Comparison of ENCODE assay signal across 23 mouse cellular contexts in the genomic region with DNA sequence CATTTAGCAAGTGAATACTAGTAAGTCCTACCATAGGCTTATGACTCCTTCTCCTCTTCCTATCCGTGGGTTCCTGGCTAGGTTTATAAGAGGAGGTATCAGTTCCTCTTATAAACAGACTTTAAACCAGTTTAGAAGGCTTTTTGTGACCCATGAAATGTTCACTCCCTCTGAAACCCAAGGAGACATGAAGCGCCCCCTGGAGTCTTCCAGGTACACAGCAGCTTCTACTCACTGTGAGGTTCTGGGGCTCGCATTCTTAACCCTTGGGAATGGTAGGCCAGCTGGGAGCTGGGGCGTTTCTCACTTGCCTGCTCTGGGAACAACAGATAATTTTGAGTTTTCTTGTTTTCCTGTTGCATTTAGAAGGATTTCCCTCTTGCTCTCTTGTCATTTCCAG. TPM values are rescaled to one million over a fixed set of nuclear protein-coding genes. Genes with fewer than 3 reads are reported as not detected.
A peak's percentile ranks its signal among the peaks of the same experiment; 100 is the strongest.
DNase-seq lines count a peak whose midpoint lies in the region; ATAC-seq and TF ChIP-seq lines count a peak whose summit lies in the region.
"Had no signal": no experiment of that assay in that cellular context is flagged by ENCODE, and none has a peak within 500 bp of the region (broad histone marks: within the 10 kb centered on the region; RNA-seq: fewer than 3 reads in every experiment).

No protein-coding gene starts in this region.

- DNase-seq in kidney, postnatal 0 days (ENCODE audit: low spot score) = peak; percentile 12
- DNase-seq in c-Kit-negative CD71-positive TER-119-positive erythroid progenitor cells, embryonic 14.5 days (ENCODE audit: low read depth, low spot score) = peak; percentile 52
- DNase-seq in hindbrain, embryonic 14.5 days (ENCODE audit: low spot score) = no peak
- DNase-seq: adrenal gland, adult 2 months; cerebellum, adult 11-12 months; cerebellum, postnatal 25 days; heart, adult 11 months; kidney, postnatal 14 days; right cerebral cortex, postnatal 14 days; thymus, postnatal 25 days had no signal

- no peak overlapping the region for H3K4me3 ChIP-seq in kidney, postnatal 0 days (replicated peaks; ENCODE audit: low read depth, low read length)
- H3K4me3 ChIP-seq in kidney, embryonic 14.5 days (ENCODE audit: low read length) = no peak overlapping the region
- no peak overlapping the region for H3K4me3 ChIP-seq in E14TG2a.4 (replicated peaks; ENCODE audit: low read length)
- H3K4me3 ChIP-seq in liver, embryonic 15.5 days (replicated peaks) = no peak overlapping the region
- H3K4me3 ChIP-seq in hindbrain, embryonic 14.5 days (replicated peaks; ENCODE audit: low read length) = no peak overlapping the region
- H3K4me3 ChIP-seq in forebrain, embryonic 12.5 days (replicated peaks) = no peak overlapping the region
- H3K4me3 ChIP-seq: heart, embryonic 15.5 days; hindbrain, embryonic 12.5 days; intestine, embryonic 15.5 days; limb, embryonic 15.5 days; neural tube, embryonic 13.5 days had no signal

- no peaks in the 10 kb centered on the region for H3K36me3 ChIP-seq in kidney, postnatal 0 days (ENCODE audit: insufficient read depth, low read length)
- H3K36me3 ChIP-seq in kidney, embryonic 14.5 days (ENCODE audit: control insufficient read depth, insufficient read depth, low read length) = no peaks in the 10 kb centered on the region
- no peaks in the 10 kb centered on the region for H3K36me3 ChIP-seq in E14TG2a.4 (ENCODE audit: insufficient read depth, low read length)
- no peaks in the 10 kb centered on the region for H3K36me3 ChIP-seq in liver, embryonic 15.5 days (replicated peaks)
- no peaks in the 10 kb centered on the region for H3K36me3 ChIP-seq in hindbrain, embryonic 14.5 days (replicated peaks; ENCODE audit: control insufficient read depth, insufficient read depth)
- no peaks in the 10 kb centered on the region for H3K36me3 ChIP-seq in forebrain, embryonic 12.5 days (replicated peaks)
- H3K36me3 ChIP-seq: heart, embryonic 15.5 days; hindbrain, embryonic 12.5 days; intestine, embryonic 15.5 days; limb, embryonic 15.5 days; neural tube, embryonic 13.5 days had no signal

- TF ChIP-seq CTCF in kidney, postnatal 0 days (IDR thresholded peaks at IDR 0.05; ENCODE audit: low read depth) = no peak; the same call in 1 of the 2 replicates
- TF ChIP-seq CTCF in E14TG2a.4 (conservative IDR thresholded peaks at IDR 0.05; ENCODE audit: low read length) = peak; percentile 32; the same call in 1 of the 2 replicates

- no peaks in the 10 kb centered on the region for H3K4me1 ChIP-seq in kidney, postnatal 0 days (replicated peaks; ENCODE audit: insufficient read depth, low read length)
- H3K4me1 ChIP-seq in kidney, embryonic 14.5 days (ENCODE audit: control insufficient read depth, insufficient read depth, low read length) = no peaks in the 10 kb centered on the region
- H3K4me1 ChIP-seq in E14TG2a.4 (replicated peaks; ENCODE audit: low read depth, low read length) = no peaks in the 10 kb centered on the region
- peaks cover 19% of the 10 kb centered on the region for H3K4me1 ChIP-seq in liver, embryonic 15.5 days (replicated peaks)
- no peaks in the 10 kb centered on the region for H3K4me1 ChIP-seq in hindbrain, embryonic 14.5 days (replicated peaks; ENCODE audit: control insufficient read depth, insufficient read depth, low read length)
- no peaks in the 10 kb centered on the region for H3K4me1 ChIP-seq in forebrain, embryonic 12.5 days
- H3K4me1 ChIP-seq: hindbrain, embryonic 12.5 days; intestine, embryonic 15.5 days; limb, embryonic 15.5 days; neural tube, embryonic 13.5 days had no signal

- no peaks in the 10 kb centered on the region for H3K27me3 ChIP-seq in kidney, postnatal 0 days (ENCODE audit: insufficient read depth, low read length)
- H3K27me3 ChIP-seq in kidney, embryonic 14.5 days (ENCODE audit: control insufficient read depth, insufficient read depth, low read length) = no peaks in the 10 kb centered on the region
- no peaks in the 10 kb centered on the region for H3K27me3 ChIP-seq in E14TG2a.4 (ENCODE audit: insufficient read depth, low read length)
- peaks cover 6% of the 10 kb centered on the region for H3K27me3 ChIP-seq in liver, embryonic 15.5 days
- H3K27me3 ChIP-seq in hindbrain, embryonic 14.5 days (ENCODE audit: control insufficient read depth, insufficient read depth, low read length) = no peaks in the 10 kb centered on the region
- no peaks in the 10 kb centered on the region for H3K27me3 ChIP-seq in forebrain, embryonic 12.5 days
- H3K27me3 ChIP-seq: heart, embryonic 15.5 days; hindbrain, embryonic 12.5 days; intestine, embryonic 15.5 days; limb, embryonic 15.5 days; neural tube, embryonic 13.5 days had no signal

- no peak overlapping the region for H3K4me2 ChIP-seq in kidney, postnatal 0 days (ENCODE audit: low read length)
- H3K4me2 ChIP-seq in kidney, embryonic 14.5 days (replicated peaks; ENCODE audit: low read depth, low read length) = no peak overlapping the region
- no peak overlapping the region for H3K4me2 ChIP-seq in liver, embryonic 15.5 days
- no peak overlapping the region for H3K4me2 ChIP-seq in hindbrain, embryonic 14.5 days (replicated peaks)
- H3K4me2 ChIP-seq in forebrain, embryonic 12.5 days = no peak overlapping the region
- H3K4me2 ChIP-seq: heart, embryonic 15.5 days; hindbrain, embryonic 12.5 days; intestine, embryonic 15.5 days; limb, embryonic 15.5 days; midbrain, embryonic 11.5 days; neural tube, embryonic 13.5 days had no signal

- no peak overlapping the region for H3K9ac ChIP-seq in kidney, postnatal 0 days (ENCODE audit: low read depth, low read length)
- H3K9ac ChIP-seq in kidney, embryonic 14.5 days (ENCODE audit: low read depth, low read length) = no peak overlapping the region
- no peak overlapping the region for H3K9ac ChIP-seq in liver, embryonic 15.5 days
- H3K9ac ChIP-seq in hindbrain, embryonic 14.5 days = no peak overlapping the region
- H3K9ac ChIP-seq in forebrain, embryonic 12.5 days = no peak overlapping the region
- H3K9ac ChIP-seq: heart, embryonic 15.5 days; hindbrain, embryonic 12.5 days; intestine, embryonic 15.5 days; limb, embryonic 15.5 days; neural tube, embryonic 13.5 days had no signal

- no peak for ATAC-seq in kidney, postnatal 0 days (replicated peaks; ENCODE audit: low FRiP score, low read depth)
- ATAC-seq in kidney, embryonic 14.5 days (ENCODE audit: low FRiP score, low TSS enrichment) = no peak
- ATAC-seq in liver, embryonic 15.5 days (ENCODE audit: insufficient read depth) = peak; percentile 35; the same call in 1 of the 2 replicates
- ATAC-seq in hindbrain, embryonic 14.5 days (ENCODE audit: low FRiP score) = no peak
- ATAC-seq in forebrain, embryonic 12.5 days (ENCODE audit: low FRiP score) = no peak
- ATAC-seq in activated CD4-positive, CD25-positive, alpha-beta regulatory T cell, adult 4 months = no peak
- ATAC-seq: forebrain, embryonic 16.5 days; intestine, embryonic 15.5 days had no signal

- WGBS in kidney, postnatal 0 days = 60% methylated on average over 4 of the region's 4 CpGs
- WGBS in kidney, embryonic 14.5 days = 66% methylated on average over 4 of the region's 4 CpGs
- WGBS in liver, embryonic 15.5 days (ENCODE audit: insufficient replicate concordance) = 53% methylated on average over 4 of the region's 4 CpGs
- 73% methylated on average over 4 of the region's 4 CpGs for WGBS in hindbrain, embryonic 14.5 days
- 76% methylated on average over 4 of the region's 4 CpGs for WGBS in forebrain, embryonic 12.5 days

- no peak overlapping the region for H3K27ac ChIP-seq in kidney, postnatal 0 days
- H3K27ac ChIP-seq in kidney, embryonic 14.5 days (ENCODE audit: low read depth, low read length) = no peak overlapping the region
- no peak overlapping the region for H3K27ac ChIP-seq in liver, embryonic 15.5 days (replicated peaks)
- no peak overlapping the region for H3K27ac ChIP-seq in hindbrain, embryonic 14.5 days
- H3K27ac ChIP-seq in forebrain, embryonic 12.5 days = no peak overlapping the region
- H3K27ac ChIP-seq: heart, embryonic 15.5 days; hindbrain, embryonic 12.5 days; intestine, embryonic 15.5 days; limb, embryonic 15.5 days; neural tube, embryonic 13.5 days; stomach, postnatal 0 days had no signal

- H3K9me3 ChIP-seq in kidney, postnatal 0 days (replicated peaks; ENCODE audit: low read length) = no peaks in the 10 kb centered on the region
- H3K9me3 ChIP-seq in kidney, embryonic 14.5 days (ENCODE audit: control insufficient read depth, low read length) = no peaks in the 10 kb centered on the region
- no peaks in the 10 kb centered on the region for H3K9me3 ChIP-seq in E14TG2a.4 (ENCODE audit: low read length)
- no peaks in the 10 kb centered on the region for H3K9me3 ChIP-seq in liver, embryonic 15.5 days (replicated peaks)
- no peaks in the 10 kb centered on the region for H3K9me3 ChIP-seq in hindbrain, embryonic 14.5 days (ENCODE audit: control insufficient read depth, low read length)
- no peaks in the 10 kb centered on the region for H3K9me3 ChIP-seq in forebrain, embryonic 12.5 days
- H3K9me3 ChIP-seq: heart, embryonic 15.5 days; hindbrain, embryonic 12.5 days; intestine, embryonic 15.5 days; limb, embryonic 15.5 days; neural tube, embryonic 13.5 days had no signal

RNA-seq across cellular contexts. Expression of a gene that starts 45.4 kb away (rescaled TPM):
- 32.8 and 35.4 TPM in 2 replicates for polyA plus RNA-seq in kidney, postnatal 0 days (2015; fragmentation: Nextera tagmentation; extraction: Ambion mirVana)
- polyA plus RNA-seq in kidney, embryonic 14.5 days (2014; fragmentation: Nextera tagmentation; extraction: Ambion mirVana) = 26.5 and 36.6 TPM in 2 replicates
- 50.5 and 53.4 TPM in 2 replicates for polyA plus RNA-seq in liver, embryonic 15.5 days (2015; fragmentation: Nextera tagmentation; extraction: Ambion mirVana)
- 24.6 and 27.1 TPM in 2 replicates for polyA plus RNA-seq in hindbrain, embryonic 14.5 days (2014; fragmentation: Nextera tagmentation; extraction: Ambion mirVana)
- 15.9 and 18.1 TPM in 2 replicates for polyA plus RNA-seq in forebrain, embryonic 12.5 days (2016; fragmentation: Nextera tagmentation; extraction: Ambion mirVana)
- 1 to 10 TPM; 1.0 to 1.9 TPM for polyA plus RNA-seq in activated CD4-positive, CD25-positive, alpha-beta regulatory T cell, adult 4 months (2017; shearing (Covaris generic))
